Mouse (Mus musculus): ENCODE measurements at regions not wholly inside any gene's neighbourhood (a gene's known extent, or its start where the extent isn't known, plus 50 kb on each side); places are given as distances from the start of the nearest gene placed in this dataset.
A peak's percentile ranks its signal among the peaks of the same experiment; 100 is the strongest.

DNA sequence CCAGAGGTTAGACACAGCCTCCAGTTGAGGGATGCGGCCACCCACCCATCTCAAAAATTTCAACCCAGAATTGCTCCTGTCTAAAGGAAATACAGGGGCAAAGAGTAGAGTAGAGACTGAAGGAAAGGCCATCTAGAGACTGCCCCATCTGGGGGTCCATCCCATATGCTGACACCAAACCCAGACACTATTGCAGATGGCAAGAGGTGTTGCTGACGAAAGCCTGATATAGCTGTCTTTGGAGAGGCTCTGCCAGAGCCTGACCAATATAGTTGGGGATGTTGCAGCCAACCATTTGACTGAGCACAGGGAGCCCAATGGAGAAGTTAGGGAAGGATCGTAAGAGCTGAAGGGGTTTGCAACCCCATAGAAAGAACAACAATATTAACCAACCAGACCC is 141.6 kb upstream of the Reg3b start:
- no peak for ATAC-seq (replicated peaks)
- 98% methylated on average over 3 of the region's 3 CpGs for WGBS
- Histone ChIP-seq H3K36me3 (replicated peaks) (no peaks in the 10 kb centered on the region), H3K27ac (no peak overlapping the region), H3K9me3 (no peaks in the 10 kb centered on the region), H3K27me3 (replicated peaks) (no peaks in the 10 kb centered on the region), H3K4me1 (no peaks in the 10 kb centered on the region), H3K4me2 (no peak overlapping the region), H3K9ac (no peak overlapping the region), H3K4me3 (no peak overlapping the region)

DNA sequence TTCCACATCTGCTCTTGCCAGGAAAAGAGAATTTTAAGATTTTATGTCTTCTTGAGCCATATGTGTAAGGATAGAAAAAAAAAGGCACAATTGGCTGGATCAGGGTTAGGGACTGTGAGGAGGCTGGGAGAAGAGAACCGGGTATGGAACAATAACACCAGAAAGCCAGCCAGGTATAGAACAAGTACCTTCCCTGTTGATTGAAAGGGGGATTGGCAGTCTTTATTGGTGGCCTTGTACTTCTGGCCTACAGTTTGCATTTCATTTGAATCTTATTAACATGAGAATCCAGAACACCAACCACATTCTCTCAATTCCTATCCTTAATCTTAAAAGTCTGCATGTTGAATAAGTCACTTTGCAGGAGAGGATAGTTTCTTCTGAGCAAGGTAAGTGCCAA is 126.1 kb upstream of the Reg3b start:
- Histone ChIP-seq H3K4me3 (no peak overlapping the region), H3K36me3 (replicated peaks) (no peaks in the 10 kb centered on the region), H3K27ac (no peak overlapping the region), H3K9me3 (no peaks in the 10 kb centered on the region), H3K9ac (no peak overlapping the region), H3K4me2 (no peak overlapping the region), H3K4me1 (no peaks in the 10 kb centered on the region), H3K27me3 (replicated peaks) (no peaks in the 10 kb centered on the region)
- ATAC-seq (replicated peaks) = 0 out of 2 replicates have a peak, but pooled peaks have one; percentile 60
- WGBS = 23% methylated on average over 1 of the region's 1 CpGs

DNA sequence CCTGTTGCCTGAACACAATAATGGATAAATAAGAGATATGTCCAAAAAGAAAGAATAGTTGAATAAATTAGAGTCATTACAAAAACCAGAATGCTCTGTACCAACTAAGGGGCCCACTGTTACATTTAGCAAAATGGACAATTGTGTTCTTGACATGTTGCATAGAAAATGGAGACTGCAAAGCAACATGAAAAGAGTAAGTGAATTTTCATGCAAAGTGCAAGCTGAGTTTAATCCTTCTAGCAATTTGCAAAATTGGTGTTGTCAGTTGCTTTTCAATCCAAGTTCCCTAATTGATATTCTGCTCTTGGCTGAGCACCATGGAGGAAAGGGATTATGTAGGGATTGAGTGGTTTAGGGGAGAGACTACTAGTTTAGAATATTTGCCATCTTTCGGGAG is 125.4 kb upstream of the Reg3b start:
- no peaks in the 10 kb centered on the region for H3K4me1 ChIP-seq
- 16% methylated on average over 1 of the region's 1 CpGs for whole genome bisulfite sequencing
- H3K9me3 ChIP-seq = no peaks in the 10 kb centered on the region
- no peaks in the 10 kb centered on the region for H3K27me3 ChIP-seq (replicated peaks)
- H3K9ac ChIP-seq = no peak overlapping the region
- ATAC-seq (replicated peaks) = peak; percentile 75
- H3K27ac ChIP-seq = no peak overlapping the region
- H3K36me3 ChIP-seq (replicated peaks) = no peaks in the 10 kb centered on the region
- H3K4me2 ChIP-seq = no peak overlapping the region
- H3K4me3 ChIP-seq = no peak overlapping the region

DNA sequence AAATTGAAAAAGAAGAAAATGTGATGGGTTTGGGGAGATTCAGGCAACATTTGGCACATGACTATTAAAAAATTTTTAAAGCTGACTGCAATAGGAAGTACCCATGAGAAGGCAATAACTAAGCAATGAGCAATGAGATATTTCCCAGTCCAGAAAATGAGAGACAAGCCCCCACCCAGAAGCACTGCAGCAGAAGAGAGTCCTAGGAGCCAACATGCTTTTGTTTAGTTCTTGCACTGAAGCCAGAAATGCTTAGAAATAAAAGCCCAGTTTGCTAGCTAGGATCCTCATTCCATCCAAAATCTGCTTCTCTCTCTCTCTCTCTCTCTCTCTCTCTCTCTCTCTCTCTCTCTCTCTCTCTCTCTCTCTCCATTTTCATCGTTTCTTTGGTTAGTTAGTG is 120.4 kb upstream of the Reg3b start:
- H3K9ac ChIP-seq = no peak overlapping the region
- H3K27me3 ChIP-seq (replicated peaks) = no peaks in the 10 kb centered on the region
- no peak overlapping the region for H3K4me2 ChIP-seq
- no peak overlapping the region for H3K27ac ChIP-seq
- no peaks in the 10 kb centered on the region for H3K4me1 ChIP-seq
- ATAC-seq (replicated peaks) = no peak
- H3K4me3 ChIP-seq = no peak overlapping the region
- H3K9me3 ChIP-seq = no peaks in the 10 kb centered on the region
- 100% methylated on average over 1 of the region's 1 CpGs for WGBS
- no peaks in the 10 kb centered on the region for H3K36me3 ChIP-seq (replicated peaks)

DNA sequence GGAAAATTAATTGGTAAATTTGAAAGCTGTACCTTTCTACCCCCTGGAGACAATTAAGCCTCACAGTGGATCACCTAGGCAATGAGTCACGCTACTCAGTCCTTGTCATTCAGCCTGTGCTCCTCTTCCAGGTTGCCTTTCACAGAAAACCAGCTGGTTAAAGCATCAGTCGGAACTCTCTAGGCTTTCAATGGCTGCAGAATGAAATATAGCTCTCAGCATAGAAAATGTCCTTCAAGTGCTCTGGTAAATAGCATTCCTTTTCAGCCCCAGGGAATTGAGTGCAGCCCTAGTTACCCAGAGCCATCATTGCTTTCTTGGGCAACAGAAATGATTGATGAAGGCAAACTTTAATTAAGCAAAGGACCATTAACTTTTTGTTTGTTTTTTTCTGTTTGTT is 119.9 kb upstream of the Reg3b start:
- Histone ChIP-seq H3K27me3 (replicated peaks) (no peaks in the 10 kb centered on the region), H3K9ac (no peak overlapping the region), H3K4me3 (no peak overlapping the region), H3K4me2 (no peak overlapping the region), H3K36me3 (replicated peaks) (no peaks in the 10 kb centered on the region), H3K4me1 (no peaks in the 10 kb centered on the region), H3K9me3 (no peaks in the 10 kb centered on the region), H3K27ac (no peak overlapping the region)
- 50% methylated on average over 2 of the region's 2 CpGs for WGBS
- no peak; the same call in 1 of the 2 replicates for ATAC-seq (replicated peaks)

DNA sequence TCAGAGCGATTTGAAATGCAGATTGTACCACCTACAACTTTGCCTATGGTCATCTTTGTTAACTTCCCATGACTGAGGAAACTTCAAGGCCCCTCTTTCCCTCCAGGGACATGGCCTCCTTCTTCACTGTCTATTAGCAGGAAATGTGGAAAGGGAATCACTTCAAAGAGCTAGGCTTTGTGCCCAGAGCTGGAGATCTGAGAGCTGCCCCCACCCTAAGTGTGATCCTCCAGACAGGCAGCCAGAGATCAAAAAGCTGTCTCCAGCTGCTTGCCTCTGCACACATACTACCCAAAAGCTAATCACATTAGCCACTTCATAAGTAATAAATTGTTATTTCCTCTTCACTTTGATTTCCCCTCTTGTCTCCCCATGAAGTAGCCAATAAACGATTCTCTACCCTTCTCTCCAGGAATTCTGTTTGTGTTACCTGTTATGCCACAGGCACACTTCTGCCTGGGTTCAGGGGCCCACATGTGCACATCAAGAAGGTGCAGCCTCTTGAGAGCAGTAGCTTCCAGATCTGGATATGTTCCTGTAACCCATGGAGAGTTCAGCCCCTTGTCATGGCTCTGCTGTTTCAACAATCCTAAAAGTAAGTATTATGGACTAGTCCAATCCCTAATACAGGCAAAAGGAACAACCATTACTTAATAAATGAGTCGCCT is 98.4 kb upstream of the Reg3b start:
- Histone ChIP-seq H3K9me3 (no peaks in the 10 kb centered on the region), H3K4me1 (peaks cover 6% of the 10 kb centered on the region; the same call in 1 of the 2 replicates), H3K27me3 (replicated peaks) (no peaks in the 10 kb centered on the region), H3K9ac (no peak overlapping the region), H3K27ac (peak overlapping the region; percentile 21; the same call in 1 of the 2 replicates), H3K4me3 (no peak overlapping the region), H3K36me3 (replicated peaks) (no peaks in the 10 kb centered on the region), H3K4me2 (no peak overlapping the region)
- 43% methylated on average over 3 of the region's 3 CpGs for WGBS
- peak; percentile 93 for ATAC-seq (replicated peaks)

DNA sequence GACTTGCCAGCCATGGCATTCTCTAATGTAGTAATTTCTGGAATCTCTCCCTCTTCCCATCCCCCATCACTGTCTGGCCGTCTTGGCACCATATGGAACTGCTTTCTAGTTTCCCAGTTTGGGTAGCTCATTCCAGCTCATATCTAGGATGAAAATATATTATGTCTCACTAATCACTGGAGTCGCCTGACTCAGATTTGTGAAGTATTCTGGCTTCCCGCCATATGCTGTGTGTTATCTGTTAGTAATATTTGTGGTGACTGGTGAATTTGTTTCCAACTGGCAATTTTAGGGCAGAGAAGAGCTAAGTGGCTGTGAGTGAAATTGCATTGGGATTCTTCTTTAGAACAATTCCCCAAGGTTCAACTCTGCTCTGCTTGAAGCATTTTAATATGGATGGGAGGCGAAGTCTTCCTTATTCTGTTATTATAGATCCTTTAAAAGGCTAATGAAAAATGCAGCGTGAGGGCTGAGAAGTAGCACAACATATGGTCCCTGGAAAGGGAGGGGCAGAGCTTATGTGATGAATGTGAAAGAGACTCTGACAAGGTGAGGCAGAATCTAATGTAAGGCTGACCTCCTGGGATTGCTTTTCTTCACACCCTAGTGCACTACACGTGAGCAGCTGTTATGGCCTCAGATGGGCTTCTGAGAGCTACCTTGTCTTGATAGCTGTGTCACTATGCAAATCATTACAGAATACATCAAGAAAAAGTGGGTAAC is 92.3 kb upstream of the Reg3b start:
- Histone ChIP-seq H3K36me3 (replicated peaks) (no peaks in the 10 kb centered on the region), H3K4me1 (no peaks in the 10 kb centered on the region), H3K4me2 (no peak overlapping the region), H3K9ac (no peak overlapping the region), H3K27me3 (replicated peaks) (no peaks in the 10 kb centered on the region), H3K27ac (peak overlapping the region; percentile 5; the same call in 1 of the 2 replicates), H3K4me3 (no peak overlapping the region), H3K9me3 (no peaks in the 10 kb centered on the region)
- ATAC-seq (replicated peaks) = 0 out of 2 replicates have a peak, but pooled peaks have one; percentile 54
- 52% methylated on average over 6 of the region's 6 CpGs for WGBS

DNA sequence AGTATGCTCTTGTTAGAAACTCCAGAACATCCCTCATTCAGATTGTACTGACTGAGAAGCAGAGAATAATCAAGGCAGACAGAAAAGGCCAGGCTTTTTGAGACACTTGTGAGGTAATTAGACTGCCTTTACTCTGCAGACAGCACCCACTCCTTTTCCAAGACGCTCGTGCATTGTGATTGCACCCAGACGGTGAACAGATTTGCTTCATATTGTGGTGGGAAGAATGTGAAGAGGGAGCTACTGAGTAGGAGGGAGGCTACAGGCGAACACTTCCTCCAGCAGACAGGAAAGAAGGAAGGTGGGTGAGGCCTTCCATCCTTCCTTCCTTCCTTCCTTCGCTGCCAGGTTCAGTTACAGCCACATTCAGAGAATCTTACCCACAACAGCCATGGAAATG is 89.9 kb upstream of the Reg3b start:
- no peak overlapping the region for H3K4me2 ChIP-seq
- 91% methylated on average over 5 of the region's 5 CpGs for WGBS
- no peak for ATAC-seq (replicated peaks)

DNA sequence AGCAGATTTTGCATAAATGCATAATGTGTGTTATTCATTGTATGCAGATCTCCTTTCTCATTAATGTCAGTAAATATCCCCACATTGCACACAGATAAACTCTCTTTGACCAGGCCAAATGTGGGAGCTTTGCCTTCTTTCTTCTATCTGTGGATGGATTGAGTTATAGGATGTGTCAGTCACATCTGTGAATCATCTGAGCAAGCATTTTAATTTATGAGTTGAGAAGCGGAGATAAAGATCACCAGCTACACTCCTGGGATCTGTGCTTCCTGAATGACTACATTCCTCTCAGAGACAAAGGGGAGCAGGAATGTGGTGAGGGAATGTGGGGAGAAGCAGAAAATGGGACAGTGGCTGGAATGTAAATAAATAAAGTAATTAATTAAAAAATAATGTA is 75.8 kb upstream of the Reg3b start:
- H3K27ac ChIP-seq = no peak overlapping the region
- H3K4me2 ChIP-seq = no peak overlapping the region
- no peaks in the 10 kb centered on the region for H3K27me3 ChIP-seq (replicated peaks)
- H3K4me1 ChIP-seq = peaks cover 4% of the 10 kb centered on the region; the same call in 1 of the 2 replicates
- WGBS = 32% methylated on average over 1 of the region's 1 CpGs
- no peaks in the 10 kb centered on the region for H3K36me3 ChIP-seq (replicated peaks)
- peak; percentile 33; the same call in 1 of the 2 replicates for ATAC-seq (replicated peaks)
- H3K9ac ChIP-seq = no peak overlapping the region
- no peaks in the 10 kb centered on the region for H3K9me3 ChIP-seq
- H3K4me3 ChIP-seq = no peak overlapping the region

More for the DNA sequence above, 89.9 kb upstream of the Reg3b start:
- H3K36me3 ChIP-seq (replicated peaks) = no peaks in the 10 kb centered on the region
- H3K9me3 ChIP-seq = no peaks in the 10 kb centered on the region
- H3K27me3 ChIP-seq (replicated peaks) = no peaks in the 10 kb centered on the region
- no peak overlapping the region for H3K27ac ChIP-seq
- no peak overlapping the region for H3K9ac ChIP-seq
- H3K4me3 ChIP-seq = no peak overlapping the region
- no peaks in the 10 kb centered on the region for H3K4me1 ChIP-seq

DNA sequence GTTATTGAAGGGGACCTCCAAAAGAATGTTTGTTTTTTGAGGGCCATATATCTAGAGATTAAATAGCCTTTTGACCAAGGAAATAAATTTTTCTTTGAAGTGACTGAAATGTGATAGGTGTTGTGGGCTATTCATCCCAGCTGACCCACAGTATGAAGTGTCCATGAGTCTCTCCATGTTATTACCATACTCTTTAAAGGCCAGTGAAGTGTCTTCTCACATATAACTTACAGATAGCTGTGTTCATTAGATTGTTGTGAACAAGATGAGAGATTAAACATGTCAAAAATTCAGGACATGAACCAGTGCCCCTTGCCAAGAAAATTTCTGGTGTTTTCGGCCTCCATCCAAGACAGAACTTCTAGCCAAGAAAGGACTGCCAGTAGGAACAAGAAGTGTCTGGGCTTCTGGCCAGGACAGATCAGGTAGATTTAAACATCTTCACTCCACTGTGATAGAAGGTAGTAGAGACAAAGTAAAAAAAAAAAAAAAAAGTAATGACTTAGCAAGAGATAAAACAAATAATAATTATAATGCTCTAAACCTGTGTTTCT is 67.2 kb upstream of the Reg3b start:
- Histone ChIP-seq H3K4me1 (no peaks in the 10 kb centered on the region), H3K9me3 (no peaks in the 10 kb centered on the region), H3K36me3 (replicated peaks) (no peaks in the 10 kb centered on the region), H3K9ac (no peak overlapping the region), H3K4me3 (no peak overlapping the region), H3K4me2 (no peak overlapping the region), H3K27ac (no peak overlapping the region), H3K27me3 (replicated peaks) (no peaks in the 10 kb centered on the region)
- WGBS = 89% methylated on average over 1 of the region's 1 CpGs
- ATAC-seq (replicated peaks) = no peak

Measured in midbrain, embryonic 15.5 days (tissue).